ENCODE assay signal across 8 mouse cellular contexts in the genomic region with DNA sequence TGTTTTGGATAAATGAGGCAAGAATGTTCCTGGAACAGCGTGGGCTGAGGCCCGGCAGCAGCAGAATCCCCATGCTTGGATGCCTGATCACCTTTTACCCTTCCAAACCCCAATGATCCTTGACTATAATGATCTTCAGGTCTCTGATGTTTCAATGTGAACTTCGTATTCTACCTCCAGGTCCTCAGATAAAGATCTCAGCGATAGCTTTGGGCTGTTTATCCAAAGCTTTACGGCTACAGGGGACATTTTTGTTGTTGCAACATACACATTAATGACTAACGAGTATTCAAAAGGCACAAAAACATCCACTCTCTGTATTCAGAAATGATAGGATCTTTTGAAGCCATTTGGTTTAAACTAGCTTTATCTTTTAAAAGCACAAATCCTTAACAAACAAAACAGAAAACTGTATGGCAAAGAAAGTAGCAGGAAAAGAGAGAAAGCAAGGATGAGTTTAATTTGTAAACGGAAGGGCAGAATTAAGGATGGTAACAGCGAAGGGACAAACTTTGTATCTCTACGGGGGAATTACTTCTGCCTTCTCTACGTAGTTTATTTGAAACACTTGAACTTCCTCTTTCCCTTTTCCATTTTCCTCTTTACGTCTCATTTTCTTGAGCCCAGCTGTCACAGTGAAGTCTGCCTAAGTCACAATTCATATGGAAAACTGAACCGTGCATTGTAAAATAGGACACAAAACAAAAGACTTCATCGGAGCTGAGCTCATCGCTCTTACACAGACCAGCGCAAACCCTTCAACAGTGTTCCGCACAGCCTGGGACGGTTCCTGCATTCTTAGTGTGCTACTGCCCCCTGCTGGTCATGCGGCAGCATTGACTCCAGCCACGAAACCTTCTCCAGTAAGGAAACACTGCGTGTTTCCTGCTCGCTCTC.
A peak's percentile ranks its signal among the peaks of the same experiment; 100 is the strongest.
DNase-seq lines count a peak whose midpoint lies in the region; ATAC-seq and TF ChIP-seq lines count a peak whose summit lies in the region.

No protein-coding gene starts in this region.

- H3K4me2 ChIP-seq in forebrain, embryonic 16.5 days (ENCODE audit: low read length) = peak overlapping the region; percentile 54
- H3K4me2 ChIP-seq in lung, embryonic 14.5 days = peak overlapping the region; percentile 75

- H3K9me3 ChIP-seq in G1E (replicated peaks) = no peaks in the 10 kb centered on the region
- H3K9me3 ChIP-seq in forebrain, embryonic 16.5 days (ENCODE audit: control insufficient read depth, low read length) = no peaks in the 10 kb centered on the region
- H3K9me3 ChIP-seq in lung, embryonic 14.5 days (ENCODE audit: low read depth, low read length) = no peaks in the 10 kb centered on the region

- peak overlapping the region; percentile 68 for H3K4me3 ChIP-seq in G1E (ENCODE audit: low read depth, low read length)
- H3K4me3 ChIP-seq in forebrain, embryonic 16.5 days (replicated peaks; ENCODE audit: low read length) = peak overlapping the region; percentile 43
- H3K4me3 ChIP-seq in layer of hippocampus, adult 2 months = peak overlapping the region; percentile 65
- H3K4me3 ChIP-seq in lung, embryonic 14.5 days (ENCODE audit: low read depth, low read length) = peak overlapping the region; percentile 41
- H3K4me3 ChIP-seq in olfactory bulb, adult 2 months (ENCODE audit: insufficient read depth, low read depth, low read length) = peak overlapping the region; percentile 30
- peak overlapping the region; percentile 16; the same call in 1 of the 2 replicates for H3K4me3 ChIP-seq in thymus, adult 2 months (ENCODE audit: control insufficient read depth, insufficient read depth, low read length)

- intact Hi-C loops in heart, postnatal 36 days (cut with DNase I) = loop anchor here (1.0 to 10.0 kb wide), 7 partner anchors 207 to 1039 kb away; a partner anchor contains a TSS

- H3K27me3 ChIP-seq in G1E (ENCODE audit: insufficient read depth, low read length) = peaks cover 13% of the 10 kb centered on the region
- no peaks in the 10 kb centered on the region for H3K27me3 ChIP-seq in forebrain, embryonic 16.5 days (replicated peaks; ENCODE audit: control insufficient read depth, insufficient read depth, low read length)
- no peaks in the 10 kb centered on the region for H3K27me3 ChIP-seq in lung, embryonic 14.5 days (ENCODE audit: insufficient read depth, low read length)
- H3K27me3 ChIP-seq in thymus, adult 2 months (ENCODE audit: control insufficient read depth, insufficient read depth, low read length) = no peaks in the 10 kb centered on the region

- H3K4me1 ChIP-seq in G1E (ENCODE audit: insufficient read depth, low read depth, low read length) = peaks cover 28% of the 10 kb centered on the region
- H3K4me1 ChIP-seq in forebrain, embryonic 16.5 days (replicated peaks; ENCODE audit: control insufficient read depth, insufficient read depth, low read length) = peaks cover 13% of the 10 kb centered on the region
- H3K4me1 ChIP-seq in lung, embryonic 14.5 days (ENCODE audit: insufficient read depth) = no peaks in the 10 kb centered on the region
- peaks cover 6% of the 10 kb centered on the region for H3K4me1 ChIP-seq in olfactory bulb, adult 2 months (ENCODE audit: control insufficient read depth, insufficient read depth, low read length)
- peaks cover 8% of the 10 kb centered on the region for H3K4me1 ChIP-seq in thymus, adult 2 months (replicated peaks; ENCODE audit: control insufficient read depth, insufficient read depth, low read length)

- H3K9ac ChIP-seq in forebrain, embryonic 16.5 days (replicated peaks; ENCODE audit: low read depth, low read length) = peak overlapping the region; percentile 43; the same call in 1 of the 2 replicates
- peak overlapping the region; percentile 49 for H3K9ac ChIP-seq in lung, embryonic 14.5 days

- TF ChIP-seq POLR2A in olfactory bulb, adult 2 months (IDR thresholded peaks at IDR 0.05; ENCODE audit: insufficient read depth, low read depth, low read length) = no peak
- TF ChIP-seq POLR2A in thymus, adult 2 months (IDR thresholded peaks at IDR 0.05; ENCODE audit: control insufficient read depth, extremely low read depth, insufficient read depth, low read length, poor library complexity) = no peak

- TF ChIP-seq CTCF in G1E (IDR thresholded peaks at IDR 0.05; ENCODE audit: low read depth, low read length) = peak; percentile 93
- peak; percentile 99 for TF ChIP-seq CTCF in layer of hippocampus, adult 2 months (conservative IDR thresholded peaks at IDR 0.05)
- peak; percentile 99 for TF ChIP-seq CTCF in lung, embryonic 14.5 days (IDR thresholded peaks at IDR 0.05; ENCODE audit: low read depth)
- TF ChIP-seq CTCF in olfactory bulb, adult 2 months (IDR thresholded peaks at IDR 0.05; ENCODE audit: insufficient read depth, low read depth, low read length) = peak; percentile 92
- TF ChIP-seq CTCF in thymus, adult 2 months (IDR thresholded peaks at IDR 0.05; ENCODE audit: borderline replicate concordance, control insufficient read depth, extremely low read depth, insufficient read depth, low read length, poor library complexity) = peak; percentile 87; the same call in 1 of the 2 replicates

- no peaks in the 10 kb centered on the region for H3K36me3 ChIP-seq in G1E (replicated peaks)
- no peaks in the 10 kb centered on the region for H3K36me3 ChIP-seq in forebrain, embryonic 16.5 days (ENCODE audit: control insufficient read depth, insufficient read depth)
- H3K36me3 ChIP-seq in lung, embryonic 14.5 days (ENCODE audit: insufficient read depth) = no peaks in the 10 kb centered on the region
- H3K36me3 ChIP-seq in thymus, adult 2 months (ENCODE audit: control insufficient read depth, insufficient read depth, low read length) = no peaks in the 10 kb centered on the region

- no peak overlapping the region for H3K27ac ChIP-seq in forebrain, embryonic 16.5 days (ENCODE audit: low read length)
- H3K27ac ChIP-seq in layer of hippocampus, adult 2 months = peak overlapping the region; percentile 69
- H3K27ac ChIP-seq in lung, embryonic 14.5 days (ENCODE audit: low read depth) = peak overlapping the region; percentile 52; the same call in 1 of the 2 replicates
- no peak overlapping the region for H3K27ac ChIP-seq in olfactory bulb, adult 2 months (ENCODE audit: insufficient read depth, low read depth, low read length)
- H3K27ac ChIP-seq in thymus, adult 2 months (ENCODE audit: control insufficient read depth, insufficient read depth, low read length) = no peak overlapping the region

- WGBS in forebrain, embryonic 16.5 days = 6% methylated on average over 21 of the region's 21 CpGs
- 6% methylated on average over 21 of the region's 21 CpGs for WGBS in lung, embryonic 14.5 days
- 6% methylated on average over 21 of the region's 21 CpGs for WGBS in olfactory bulb, adult 2 months
- WGBS in thymus, adult 2 months = 10% methylated on average over 21 of the region's 21 CpGs

- peak; percentile 28 for DNase-seq in G1E (ENCODE audit: low spot score)
- DNase-seq in cerebellum, adult 18-20 months = peak; percentile 85 to 88
- DNase-seq in heart, postnatal 36 days = peak; percentile 92 to 94
- DNase-seq in layer of hippocampus, adult 2 months (ENCODE audit: low spot score in 2 of 2) = peak; percentile 91 to 93
- peak; percentile 98 for DNase-seq in lung, embryonic 14.5 days
- DNase-seq in thymus, adult 2 months = peak; percentile 92

- ATAC-seq in G1E (ENCODE audit: extremely low read depth, insufficient number of reproducible peaks, low FRiP score, poor library complexity, severe bottlenecking) = peak; percentile 78
- ATAC-seq in forebrain, embryonic 16.5 days = peak; percentile 90
- ATAC-seq in lung, embryonic 14.5 days (ENCODE audit: insufficient read depth) = peak; percentile 90

Comparison
In these comparisons a context has a peak if more than half of its experiments do, and no peak if none do; other contexts are left out.
1. DNase-seq: peak in every context shown above with its lines; median percentile 98 in lung, embryonic 14.5 days; 93 in heart, postnatal 36 days; 92 in layer of hippocampus, adult 2 months; 92 in thymus, adult 2 months; 86 in cerebellum, adult 18-20 months; 28 in G1E.
2. H3K4me3 ChIP-seq: peak in every context shown above with its lines; median percentile 68 in G1E; 65 in layer of hippocampus, adult 2 months; 43 in forebrain, embryonic 16.5 days; 41 in lung, embryonic 14.5 days; 30 in olfactory bulb, adult 2 months; 16 in thymus, adult 2 months.
3. H3K27ac ChIP-seq: peak in layer of hippocampus, adult 2 months (single experiment) and lung, embryonic 14.5 days (single experiment); none in forebrain, embryonic 16.5 days (single experiment), olfactory bulb, adult 2 months (single experiment) and thymus, adult 2 months (single experiment).
4. Peak in every context shown above with its lines, with median percentiles within 50 percentile points of each other: ATAC-seq and CTCF ChIP-seq.